Mouse (Mus musculus): ENCODE measurements around the gene Prrt4. TPM values are rescaled to one million over a fixed set of nuclear protein-coding genes. Genes with fewer than 3 reads are reported as not detected.
"Not testable (repeated sequence)": the region's sequence is repeated elsewhere in the genome, so short reads cannot be mapped to it uniquely, and the experiment has no call there.

The Prrt4 gene
- polyA plus RNA-seq, 1 experiment from 2014 or later = 1.6 TPM

DNA sequence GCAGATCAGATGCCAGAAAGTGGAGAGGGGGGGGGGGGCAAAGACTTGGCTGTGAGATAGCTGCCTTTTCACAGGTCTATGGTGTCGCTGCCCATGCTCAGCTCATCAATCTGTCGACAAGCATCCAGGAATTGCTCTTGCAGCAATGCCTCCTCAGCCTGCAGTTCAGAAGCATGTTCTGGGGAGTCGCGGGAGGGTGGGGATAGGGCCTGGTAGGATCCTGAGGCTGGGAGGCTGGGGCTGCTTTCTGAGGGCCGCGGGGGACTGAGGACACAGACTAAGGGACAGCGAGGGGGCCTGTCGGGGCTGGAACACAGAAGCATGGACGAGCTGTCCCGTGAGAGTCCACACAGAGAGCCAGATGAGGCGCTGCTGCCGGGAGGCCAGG is 9.7 kb downstream of the Prrt4 start:
- H3K4me2 ChIP-seq (replicated peaks) = peak overlapping the region; percentile 99
- H3K9ac ChIP-seq (replicated peaks) = peak overlapping the region; percentile 69; the same call in 1 of the 2 replicates
- no peaks in the 10 kb centered on the region for H3K9me3 ChIP-seq
- peaks cover 76% of the 10 kb centered on the region for H3K27me3 ChIP-seq
- H3K4me3 ChIP-seq = peak overlapping the region; percentile 54
- H3K27ac ChIP-seq (replicated peaks) = no peak overlapping the region
- peaks cover 21% of the 10 kb centered on the region for H3K4me1 ChIP-seq
- ATAC-seq (ENCODE audit: low FRiP score, low read depth) = no peak
- 5% methylated on average over 12 of the region's 12 CpGs for WGBS
- H3K36me3 ChIP-seq = no peaks in the 10 kb centered on the region

DNA sequence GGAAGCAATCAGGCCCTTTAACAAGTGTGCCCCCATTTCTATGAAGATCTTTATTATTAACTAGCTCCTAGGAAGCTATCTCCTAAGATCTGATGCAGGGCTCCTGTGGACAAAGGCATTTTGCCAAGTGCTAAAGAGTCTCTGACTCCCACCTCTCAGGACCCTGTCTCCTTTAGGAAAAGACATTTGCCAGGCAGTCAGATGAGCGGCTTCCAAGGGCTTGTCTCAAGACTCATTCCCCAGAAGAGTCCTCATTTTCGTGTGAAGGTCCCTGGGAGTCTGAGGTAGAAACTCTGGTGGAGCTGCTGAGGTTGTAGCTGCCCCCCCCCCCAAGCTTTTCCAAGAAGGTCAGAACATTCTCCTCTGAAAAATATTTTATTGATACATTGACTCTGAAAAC is 10.5 kb downstream of the Prrt4 start:
- Histone ChIP-seq H3K27me3 (peaks cover 68% of the 10 kb centered on the region), H3K4me1 (peaks cover 24% of the 10 kb centered on the region), H3K9ac (replicated peaks) (no peak overlapping the region), H3K4me3 (no peak overlapping the region), H3K9me3 (no peaks in the 10 kb centered on the region), H3K36me3 (no peaks in the 10 kb centered on the region), H3K27ac (replicated peaks) (no peak overlapping the region), H3K4me2 (replicated peaks) (no peak overlapping the region)
- 60% methylated on average over 2 of the region's 2 CpGs for WGBS
- no peak for ATAC-seq (ENCODE audit: low FRiP score, low read depth)

DNA sequence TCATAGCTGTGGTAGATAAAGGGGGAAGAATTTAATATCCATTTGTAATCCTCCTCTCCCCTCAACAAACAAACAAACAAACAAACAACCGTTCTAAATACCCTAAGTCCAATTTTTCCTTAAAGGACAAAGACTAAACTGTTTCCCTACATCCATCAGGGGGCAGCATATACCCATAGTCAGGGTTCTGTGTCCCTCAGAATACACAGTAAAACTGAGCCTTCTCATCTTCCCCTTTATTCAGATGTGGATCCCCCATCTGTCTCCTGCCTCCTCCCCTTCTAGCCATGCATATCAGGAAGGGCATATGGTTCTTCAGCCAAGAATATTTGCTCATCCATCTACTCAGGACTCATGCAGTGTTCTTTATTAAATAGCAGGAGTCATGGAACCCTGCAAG is 13.2 kb downstream of the Prrt4 start:
- no peak overlapping the region for H3K4me2 ChIP-seq (replicated peaks)
- no peak overlapping the region for H3K4me3 ChIP-seq
- peaks cover 43% of the 10 kb centered on the region for H3K27me3 ChIP-seq
- ATAC-seq (ENCODE audit: low FRiP score, low read depth) = no peak
- no peak overlapping the region for H3K27ac ChIP-seq (replicated peaks)
- H3K9me3 ChIP-seq = no peaks in the 10 kb centered on the region
- peaks cover 32% of the 10 kb centered on the region for H3K4me1 ChIP-seq
- WGBS = 35% methylated on average over 1 of the region's 1 CpGs
- no peak overlapping the region for H3K9ac ChIP-seq (replicated peaks)
- no peaks in the 10 kb centered on the region for H3K36me3 ChIP-seq

DNA sequence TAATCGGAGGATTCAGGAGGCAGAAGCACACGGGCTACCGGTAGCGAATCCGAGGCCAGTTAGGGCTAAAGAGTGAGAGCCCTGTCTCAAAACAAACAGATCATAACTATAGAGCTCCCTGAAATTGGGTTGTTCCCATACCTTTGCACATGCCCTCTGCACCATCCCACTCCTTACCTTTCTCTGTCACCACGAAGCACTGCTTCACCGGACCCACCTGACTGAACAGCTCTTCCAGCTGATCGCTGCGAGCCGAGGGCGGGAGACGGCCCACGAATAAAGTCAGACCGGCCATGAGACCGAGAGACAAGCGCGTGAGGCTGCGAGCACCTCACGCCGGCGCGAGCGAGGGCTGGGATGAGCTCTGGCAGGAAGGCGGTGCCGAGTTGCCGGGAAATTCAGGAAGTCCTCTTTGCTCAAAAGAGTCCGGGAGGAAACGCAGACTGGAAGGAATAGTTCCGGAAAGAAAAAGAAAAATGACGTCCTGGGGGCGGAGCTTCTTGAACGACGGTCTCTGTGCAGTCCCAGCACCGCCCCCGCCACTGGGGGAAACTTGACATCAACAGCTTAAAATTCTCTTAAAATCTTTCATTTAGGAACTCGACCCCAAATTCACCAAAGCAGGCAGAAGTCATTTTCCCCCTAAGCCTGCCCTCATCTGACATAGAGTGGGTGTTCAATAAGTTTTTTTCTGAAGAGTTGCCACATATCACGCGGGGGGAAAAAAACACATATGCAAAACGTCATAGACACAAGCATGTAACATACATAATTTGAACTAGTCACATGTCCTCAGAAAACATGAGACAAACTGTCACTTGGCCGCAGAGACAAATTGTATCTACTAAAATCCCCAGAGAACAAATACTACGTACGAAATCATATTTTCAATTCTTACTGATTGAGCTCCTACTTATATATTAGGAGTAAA is 14.8 kb downstream of the Prrt4 start, which contains the start of gene Rbm28:
TSS of gene Rbm28 (minus strand) at position 693 of the 931 bp plus-strand sequence.
- no peaks in the 10 kb centered on the region for H3K9me3 ChIP-seq
- H3K4me2 ChIP-seq (replicated peaks) = peak within 1 kb of the TSS; percentile 86
- peaks cover 27% of the 10 kb centered on the region for H3K27me3 ChIP-seq
- H3K4me1 ChIP-seq = peaks cover 18% of the 10 kb centered on the region
- ATAC-seq (ENCODE audit: low FRiP score, low read depth) = peak; percentile 70
- peak within 1 kb of the TSS; percentile 84 for H3K4me3 ChIP-seq
- H3K36me3 ChIP-seq = peaks cover 6% of the 10 kb centered on the region
- WGBS = 8% methylated on average over 42 of the region's 42 CpGs
- H3K9ac ChIP-seq (replicated peaks) = peak within 1 kb of the TSS; percentile 87
- H3K27ac ChIP-seq (replicated peaks) = no peak within 1 kb of the TSS

DNA sequence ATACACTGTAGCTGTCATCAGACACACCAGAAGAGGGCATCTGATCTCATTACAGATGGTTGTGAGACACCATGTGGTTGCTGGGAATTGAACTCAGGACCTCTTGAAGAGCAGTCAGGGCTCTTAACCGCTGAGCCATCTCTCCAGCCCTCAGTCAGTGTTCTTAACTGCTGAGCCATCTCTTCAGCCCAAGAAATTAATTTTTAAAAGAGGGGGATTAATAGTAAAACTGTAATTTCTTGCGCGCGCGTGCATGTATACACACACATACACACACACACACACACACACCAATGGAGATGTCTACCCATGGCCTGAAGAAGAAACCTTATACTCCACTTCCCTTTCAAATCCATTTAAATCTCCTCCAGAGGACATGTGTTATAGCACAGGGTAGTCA is 18.1 kb downstream of the Prrt4 start:
- 98% methylated on average over 5 of the region's 5 CpGs for WGBS
- Histone ChIP-seq H3K4me1 (peaks cover 18% of the 10 kb centered on the region), H3K36me3 (peaks cover 39% of the 10 kb centered on the region)
- not testable (repeated sequence) for ATAC-seq (ENCODE audit: low FRiP score, low read depth); H3K27me3 ChIP-seq; H3K4me3 ChIP-seq; H3K27ac ChIP-seq (replicated peaks); H3K4me2 ChIP-seq (replicated peaks); H3K9me3 ChIP-seq; H3K9ac ChIP-seq (replicated peaks)

DNA sequence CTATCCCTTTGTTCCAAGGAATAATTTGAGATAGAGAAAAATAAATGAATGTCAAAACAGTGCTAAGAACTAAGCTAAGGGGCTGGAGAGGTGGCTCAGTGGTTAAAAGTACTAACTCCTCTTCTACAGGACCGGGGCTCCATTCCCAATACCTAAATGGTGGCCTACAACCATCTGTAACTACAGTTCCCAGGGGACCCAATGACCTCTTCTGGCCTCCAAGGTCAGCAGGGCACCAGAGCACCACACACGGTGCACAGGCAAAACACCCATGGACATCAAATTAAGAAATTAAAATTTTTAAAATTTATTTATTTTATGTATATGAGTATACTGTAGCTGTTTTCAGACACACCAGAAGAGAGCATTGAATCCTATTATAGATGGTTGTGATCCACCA is 18.6 kb downstream of the Prrt4 start:
- WGBS = 87% methylated on average over 2 of the region's 2 CpGs
- no peaks in the 10 kb centered on the region for H3K27me3 ChIP-seq

DNA sequence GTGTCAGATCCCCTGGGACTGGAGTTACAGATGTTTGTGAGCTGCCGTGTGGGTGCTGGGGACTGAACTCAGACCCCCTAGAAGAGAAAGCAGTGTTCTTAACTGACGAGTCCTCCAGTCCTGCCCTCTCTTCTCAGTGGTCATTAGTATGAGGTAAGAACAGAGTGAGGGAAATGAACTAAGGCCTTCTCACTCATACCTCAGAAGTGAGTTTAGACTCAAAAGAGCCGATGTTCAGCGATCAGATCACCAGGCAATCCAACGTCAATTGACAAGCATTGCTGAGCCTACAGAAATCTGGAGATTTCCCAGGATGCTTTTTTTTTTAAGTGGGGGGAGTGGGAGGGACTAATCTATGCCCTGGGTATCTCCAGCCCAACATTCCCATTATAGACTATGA is 23.1 kb downstream of the Prrt4 start:
- Histone ChIP-seq H3K4me3 (no peak overlapping the region), H3K36me3 (peaks cover 81% of the 10 kb centered on the region), H3K27me3 (no peaks in the 10 kb centered on the region), H3K9me3 (no peaks in the 10 kb centered on the region), H3K27ac (replicated peaks) (no peak overlapping the region), H3K9ac (replicated peaks) (no peak overlapping the region), H3K4me1 (no peaks in the 10 kb centered on the region), H3K4me2 (replicated peaks) (no peak overlapping the region)
- WGBS = 91% methylated on average over 5 of the region's 5 CpGs
- no peak for ATAC-seq (ENCODE audit: low FRiP score, low read depth)

More for the DNA sequence above, 18.6 kb downstream of the Prrt4 start:
- ATAC-seq (ENCODE audit: low FRiP score, low read depth) = no peak
- H3K27ac ChIP-seq (replicated peaks) = no peak overlapping the region
- no peak overlapping the region for H3K4me2 ChIP-seq (replicated peaks)
- H3K36me3 ChIP-seq = peaks cover 44% of the 10 kb centered on the region
- no peak overlapping the region for H3K9ac ChIP-seq (replicated peaks)
- H3K4me1 ChIP-seq = peaks cover 18% of the 10 kb centered on the region
- no peaks in the 10 kb centered on the region for H3K9me3 ChIP-seq
- no peak overlapping the region for H3K4me3 ChIP-seq

DNA sequence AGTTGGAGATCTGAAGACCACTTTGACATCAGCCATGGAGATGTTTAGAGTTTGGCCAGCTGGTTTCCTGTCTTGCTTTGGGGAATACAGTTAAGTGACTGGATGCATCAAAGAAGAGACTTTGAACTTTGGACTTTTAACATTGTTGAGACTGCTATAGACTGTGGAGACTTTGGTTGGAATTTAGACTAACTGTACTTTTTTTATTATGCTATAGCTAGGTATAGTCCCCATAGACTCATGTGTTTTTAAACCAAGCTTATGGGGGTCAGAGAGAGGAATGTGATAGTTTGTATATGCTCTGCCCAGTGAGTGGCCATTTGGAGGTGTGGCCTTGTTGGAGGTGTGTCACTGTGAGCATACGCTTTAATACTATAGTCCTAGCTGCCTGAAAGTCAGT is 29.4 kb downstream of the Prrt4 start:
- Histone ChIP-seq H3K27me3 (no peaks in the 10 kb centered on the region), H3K4me1 (no peaks in the 10 kb centered on the region), H3K36me3 (peaks cover 52% of the 10 kb centered on the region), H3K4me2 (replicated peaks) (no peak overlapping the region), H3K4me3 (no peak overlapping the region), H3K9me3 (no peaks in the 10 kb centered on the region), H3K9ac (replicated peaks) (no peak overlapping the region), H3K27ac (replicated peaks) (no peak overlapping the region)
- WGBS = 100% methylated on average over 1 of the region's 1 CpGs
- no peak for ATAC-seq (ENCODE audit: low FRiP score, low read depth)

DNA sequence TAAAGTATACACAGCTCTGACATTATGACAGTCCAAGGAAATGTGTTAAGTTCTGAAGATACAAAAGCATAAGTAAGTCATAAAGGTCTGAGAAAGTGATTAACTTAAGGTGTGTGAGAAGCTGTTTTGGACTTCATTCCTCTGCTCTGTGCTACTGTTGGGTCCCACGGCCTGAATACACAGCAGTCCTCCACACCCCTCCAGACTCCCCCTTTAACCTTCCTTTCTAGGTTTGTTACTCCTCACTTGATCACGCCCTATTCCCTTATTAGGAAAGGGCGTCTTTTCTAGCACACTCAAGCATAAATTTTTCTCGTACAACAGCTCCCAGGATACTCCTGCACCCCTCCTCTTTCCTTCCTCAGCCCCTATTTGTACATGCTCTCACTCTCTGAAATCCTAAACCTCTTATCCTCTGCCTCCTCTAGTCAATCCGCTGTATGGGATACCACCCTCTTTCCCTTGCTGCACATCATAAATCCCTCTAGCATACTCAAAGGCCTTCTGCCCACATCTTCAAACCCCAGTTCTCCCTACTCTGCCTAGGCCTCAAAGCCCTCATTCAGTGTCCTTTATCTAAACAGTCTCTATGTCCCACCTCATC is 31.9 kb downstream of the Prrt4 start:
- Histone ChIP-seq H3K27me3 (no peaks in the 10 kb centered on the region), H3K4me1 (no peaks in the 10 kb centered on the region), H3K9me3 (no peaks in the 10 kb centered on the region), H3K4me3 (no peak overlapping the region), H3K36me3 (peaks cover 35% of the 10 kb centered on the region), H3K4me2 (replicated peaks) (no peak overlapping the region), H3K27ac (replicated peaks) (no peak overlapping the region), H3K9ac (replicated peaks) (no peak overlapping the region)
- 84% methylated on average over 5 of the region's 5 CpGs for WGBS
- no peak for ATAC-seq (ENCODE audit: low FRiP score, low read depth)

DNA sequence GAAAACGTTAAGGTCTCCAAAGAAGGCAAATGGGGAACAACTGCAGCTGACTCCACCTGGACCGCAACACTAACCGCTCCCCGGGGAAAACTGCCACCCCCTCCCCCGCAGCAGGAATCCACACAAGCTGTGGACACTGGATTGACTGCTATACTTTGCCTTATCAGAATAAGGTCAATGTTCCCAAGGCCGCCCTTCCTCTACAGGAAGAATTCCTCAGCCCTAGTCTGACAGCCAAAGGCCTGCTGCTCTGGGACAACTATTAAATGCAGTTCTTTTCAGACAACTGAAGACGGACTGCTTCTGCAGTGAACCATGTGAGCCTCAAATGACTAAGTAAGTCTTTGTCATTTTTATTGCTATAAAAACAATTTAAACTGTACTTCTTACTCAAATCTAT is 32.7 kb downstream of the Prrt4 start:
- no peak overlapping the region for H3K9ac ChIP-seq (replicated peaks)

DNA sequence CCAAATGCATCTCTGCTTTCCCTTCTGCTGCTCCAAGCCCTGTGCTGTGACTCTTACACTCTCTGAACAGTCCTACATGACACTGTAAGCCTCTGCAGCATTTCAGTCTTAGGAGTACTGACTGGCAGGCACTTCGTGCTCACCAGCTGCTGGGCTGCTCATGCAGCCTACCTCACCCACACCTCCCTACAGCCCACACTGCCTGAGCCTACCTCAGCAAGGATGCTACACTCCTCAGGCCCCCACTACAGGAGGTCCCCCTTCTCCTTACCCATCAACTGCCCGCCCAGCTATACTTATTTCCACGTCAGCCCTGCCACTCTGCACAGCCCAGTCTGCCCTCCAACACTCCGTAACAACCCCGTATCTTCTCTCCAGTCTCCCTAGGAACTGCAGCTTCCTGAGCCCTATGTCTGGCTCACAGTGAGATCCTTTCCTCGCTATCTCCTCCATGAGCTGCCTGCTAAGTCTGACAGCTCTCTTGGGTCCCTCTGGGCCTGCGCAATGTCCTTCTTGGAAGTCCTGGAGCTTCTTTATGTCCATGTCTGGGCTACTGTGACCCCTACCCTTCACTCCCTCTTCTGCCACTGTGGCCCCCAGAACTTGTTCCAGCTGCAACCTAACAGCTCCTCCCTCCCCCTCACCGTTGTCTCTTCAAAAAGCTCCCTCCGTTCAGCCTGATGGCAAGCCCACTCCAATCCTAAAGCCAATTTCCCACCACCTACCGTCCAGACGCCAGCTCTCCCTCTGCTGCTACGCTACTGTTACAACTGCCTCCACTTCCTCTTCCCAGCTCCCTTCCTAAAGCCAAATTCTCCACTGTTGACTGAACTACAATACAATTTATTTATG is 33.7 kb downstream of the Prrt4 start:
- Histone ChIP-seq H3K27ac (replicated peaks) (no peak overlapping the region), H3K4me1 (no peaks in the 10 kb centered on the region), H3K4me2 (replicated peaks) (no peak overlapping the region), H3K9ac (replicated peaks) (no peak overlapping the region), H3K9me3 (no peaks in the 10 kb centered on the region), H3K4me3 (no peak overlapping the region), H3K27me3 (no peaks in the 10 kb centered on the region), H3K36me3 (peaks cover 30% of the 10 kb centered on the region)
- no peak for ATAC-seq (ENCODE audit: low FRiP score, low read depth)
- 77% methylated on average over 12 of the region's 12 CpGs for WGBS

More for the DNA sequence above, 32.7 kb downstream of the Prrt4 start:
- no peaks in the 10 kb centered on the region for H3K4me1 ChIP-seq
- no peak overlapping the region for H3K4me2 ChIP-seq (replicated peaks)
- peaks cover 31% of the 10 kb centered on the region for H3K36me3 ChIP-seq
- no peaks in the 10 kb centered on the region for H3K27me3 ChIP-seq
- H3K27ac ChIP-seq (replicated peaks) = no peak overlapping the region
- no peak overlapping the region for H3K4me3 ChIP-seq
- no peak for ATAC-seq (ENCODE audit: low FRiP score, low read depth)
- no peaks in the 10 kb centered on the region for H3K9me3 ChIP-seq
- WGBS = 82% methylated on average over 7 of the region's 7 CpGs

DNA sequence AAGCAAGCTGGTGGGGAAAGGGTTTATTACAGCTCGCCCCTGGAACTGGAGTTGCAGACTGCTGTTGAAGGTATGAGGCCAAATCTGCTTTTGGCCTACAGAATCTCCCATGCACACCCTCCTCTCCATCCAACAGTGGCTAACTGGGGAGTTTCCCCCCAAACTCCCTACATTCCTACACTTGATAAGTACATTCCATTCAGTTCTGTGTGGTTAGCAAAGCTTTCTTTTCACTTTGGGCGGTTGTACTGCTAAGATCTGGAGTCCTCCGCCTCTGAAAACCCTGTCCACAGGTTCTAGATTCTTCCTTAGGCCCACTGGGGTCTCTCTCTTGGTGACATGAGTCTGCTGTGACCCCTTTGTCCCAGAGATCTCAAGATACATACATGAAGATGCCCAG is 34.4 kb downstream of the Prrt4 start:
- H3K9ac ChIP-seq (replicated peaks) = no peak overlapping the region
- H3K27ac ChIP-seq (replicated peaks) = no peak overlapping the region
- H3K27me3 ChIP-seq = no peaks in the 10 kb centered on the region
- 95% methylated on average over 3 of the region's 3 CpGs for WGBS
- ATAC-seq (ENCODE audit: low FRiP score, low read depth) = no peak
- no peaks in the 10 kb centered on the region for H3K9me3 ChIP-seq
- H3K4me2 ChIP-seq (replicated peaks) = no peak overlapping the region
- no peaks in the 10 kb centered on the region for H3K4me1 ChIP-seq
- no peak overlapping the region for H3K4me3 ChIP-seq
- peaks cover 27% of the 10 kb centered on the region for H3K36me3 ChIP-seq
